Mouse (Mus musculus) lung, postnatal 0 days (tissue): ENCODE results near the gene Mmd. TPM values are rescaled to one million over a fixed set of nuclear protein-coding genes. Genes with fewer than 3 reads are reported as not detected.
A peak's percentile ranks its signal among the peaks of the same experiment; 100 is the strongest.

Experiments used
- ATAC-seq: fragments of 200-750 bp; cut with Nextera tagmentation; 2 replicates; pipeline ENCODE4 v1.8.0; 2017; ENCODE audit warnings: moderate library complexity
- DNase-seq: peaks from one replicate; pipeline ENCODE4 v3.0.0-alpha.2; 2016; ENCODE audit warnings: low spot score
- H3K27ac ChIP-seq: fragments of 300-500 bp; sonication (generic); 2 replicates; pipeline ENCODE4 v1.5.1; 2014; ENCODE audit warnings: antibody characterized with exemption, mild to moderate bottlenecking, low read length, mixed read lengths
- H3K27me3 ChIP-seq: fragments of 300-500 bp; sonication (generic); replicated peaks from 2 replicates; pipeline ENCODE4 v1.6.1; 2014; ENCODE audit warnings: low read length, mixed read lengths; ENCODE audit not compliant: insufficient read depth
- H3K36me3 ChIP-seq: fragments of 300-500 bp; sonication (generic); 2 replicates; pipeline ENCODE4 v1.6.1; 2014; ENCODE audit warnings: low read length, mixed read lengths; ENCODE audit not compliant: insufficient read depth
- H3K4me1 ChIP-seq: fragments of 300-500 bp; sonication (generic); 2 replicates; pipeline ENCODE4 v1.6.1; 2014; ENCODE audit warnings: antibody characterized with exemption, low read depth, low read length, mixed read lengths; ENCODE audit not compliant: insufficient read depth
- H3K4me2 ChIP-seq: fragments of 300-500 bp; sonication (generic); replicated peaks from 2 replicates; pipeline ENCODE4 v1.6.1; 2014; ENCODE audit warnings: low read depth, mild to moderate bottlenecking, low read length, moderate library complexity, mixed read lengths
- H3K4me3 ChIP-seq: fragments of 300-500 bp; sonication (generic); 2 replicates; pipeline ENCODE4 v1.5.1; 2014; ENCODE audit warnings: low read depth, low read length
- H3K9ac ChIP-seq: fragments of 300-500 bp; sonication (generic); replicated peaks from 2 replicates; pipeline ENCODE4 v1.6.1; 2014; ENCODE audit warnings: low read depth, mild to moderate bottlenecking
- H3K9me3 ChIP-seq: fragments of 300-500 bp; sonication (generic); 2 replicates; pipeline ENCODE4 v1.6.1; 2016; ENCODE audit warnings: low read length, mixed read lengths
- CTCF ChIP-seq: IDR thresholded peaks from 2 replicates; pipeline ENCODE4 v1.5.1; 2016; ENCODE audit warnings: antibody characterized with exemption, mild to moderate bottlenecking
- EP300 ChIP-seq: IDR thresholded peaks from 2 replicates; pipeline ENCODE4 v1.6.1; 2016; ENCODE audit warnings: antibody characterized with exemption, mild to moderate bottlenecking, control low read depth
- WGBS: fragments of 180-500 bp; shearing (Covaris S2); extraction: QIAGEN DNeasy Blood & Tissue Kit; methylation state at CpG from one replicate; pipeline ENCODE4 v1.1.7; 2014; 5-methylcytosine and 5-hydroxymethylcytosine counted together
- polyA plus RNA-seq: library from polyadenylated mRNA; unstranded; fragments of >200 nt; fragmentation: Nextera tagmentation; extraction: Ambion mirVana; gene quantifications from 2 replicates; pipeline ENCODE4 v1.2.1, GENCODE M21; 2015

Gene Mmd
- polyA plus RNA-seq, 1 experiment from 2014 or later, result 32.5 TPM

DNA sequence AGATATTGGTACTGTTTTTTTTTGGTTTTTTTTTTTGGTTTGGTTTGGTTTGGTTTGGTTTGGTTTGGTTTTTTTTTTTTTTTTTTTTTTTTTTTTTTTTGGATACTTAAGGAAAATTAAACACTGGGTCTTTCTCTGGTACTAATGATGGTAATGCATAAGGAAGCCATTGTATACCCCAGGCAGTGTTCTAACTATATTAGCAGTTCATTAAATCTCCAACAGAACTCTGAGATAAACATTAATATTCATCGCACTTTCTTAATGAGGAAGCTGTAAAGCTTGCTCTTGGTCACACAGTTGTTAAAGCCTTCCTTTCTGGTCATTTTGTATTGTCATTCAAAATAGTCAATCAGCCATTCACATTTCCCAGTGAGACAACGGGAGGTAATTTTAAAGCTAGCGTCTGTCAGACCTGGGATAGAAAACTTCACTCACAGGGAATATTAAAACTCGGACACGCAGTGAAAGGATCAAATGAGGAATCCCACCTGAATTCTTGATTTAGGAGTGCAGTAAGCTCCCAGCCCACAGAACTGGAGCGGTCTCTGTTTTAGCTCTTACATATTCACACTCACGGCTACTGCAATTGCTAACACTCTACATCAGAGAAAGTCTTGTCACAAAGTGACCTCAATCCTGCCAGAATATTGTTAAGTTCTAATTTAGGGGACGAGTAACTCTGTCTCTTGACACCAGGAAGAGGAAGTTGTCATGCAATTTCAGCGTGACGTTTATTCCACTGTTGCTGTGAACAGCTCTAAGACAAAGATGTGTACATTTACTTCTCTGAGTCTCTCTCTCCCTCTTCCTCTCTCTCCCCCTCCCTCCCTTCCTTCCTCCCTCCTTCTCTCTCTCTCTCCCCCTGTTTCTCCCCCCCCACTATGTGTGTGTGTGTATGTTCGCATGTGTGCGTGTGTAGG is 22.0 kb upstream of the Mmd start:
- ATAC-seq, result no peak
- H3K9me3 ChIP-seq, result no peaks in the 10 kb centered on the region
- 64% methylated on average over 12 of the region's 12 CpGs for WGBS

GRCm38 (mm10) chr11:90228251-90228949 is 20.9 kb upstream of the Mmd start:
- 83% methylated on average over 9 of the region's 9 CpGs for WGBS
- H3K27ac ChIP-seq, result no peak overlapping the region
- ATAC-seq (no peak), DNase-seq (no peak)
- TF ChIP-seq CTCF, result no peak
- TF ChIP-seq EP300, result no peak
- H3K9me3 ChIP-seq, result no peaks in the 10 kb centered on the region
- H3K4me1 ChIP-seq, result no peaks in the 10 kb centered on the region; the same call in none of the 2 replicates
- H3K4me3 ChIP-seq, result no peak overlapping the region
- H3K4me2 ChIP-seq, result no peak overlapping the region
- no peaks in the 10 kb centered on the region for H3K36me3 ChIP-seq
- H3K9ac ChIP-seq, result no peak overlapping the region
- H3K27me3 ChIP-seq, result no peaks in the 10 kb centered on the region

More for the DNA sequence above, 22.0 kb upstream of the Mmd start:
- H3K36me3 ChIP-seq, result no peaks in the 10 kb centered on the region
- H3K9ac ChIP-seq, result no peak overlapping the region
- no peak for TF ChIP-seq EP300
- TF ChIP-seq CTCF, result no peak
- H3K4me1 ChIP-seq, result no peaks in the 10 kb centered on the region; the same call in none of the 2 replicates
- no peaks in the 10 kb centered on the region for H3K27me3 ChIP-seq
- no peak overlapping the region for H3K27ac ChIP-seq
- no peak overlapping the region for H3K4me2 ChIP-seq
- no peak for DNase-seq
- H3K4me3 ChIP-seq, result no peak overlapping the region

DNA sequence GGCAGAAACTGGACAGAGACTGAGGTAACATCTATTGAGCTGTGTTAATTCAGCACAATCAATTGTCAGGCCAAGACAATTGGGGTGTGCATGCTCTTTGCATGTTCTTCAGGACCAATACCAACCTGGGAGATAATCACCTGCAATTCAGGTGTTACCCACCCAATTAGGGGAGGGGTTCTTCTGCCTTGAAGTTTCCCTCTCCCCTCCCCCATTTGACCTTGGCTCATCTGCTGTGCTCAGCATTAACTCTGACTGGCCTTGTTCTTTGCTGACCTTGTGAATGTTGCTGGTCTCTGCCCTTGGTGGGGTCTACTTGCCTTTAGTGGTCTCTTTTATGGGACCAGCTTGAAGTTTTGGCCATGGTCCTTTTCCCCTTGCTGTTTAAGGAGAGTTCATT is 19.5 kb upstream of the Mmd start:
- H3K27me3 ChIP-seq, result no peaks in the 10 kb centered on the region
- no peak overlapping the region for H3K27ac ChIP-seq
- TF ChIP-seq EP300 (no peak), CTCF (no peak)
- H3K36me3 ChIP-seq, result no peaks in the 10 kb centered on the region
- ATAC-seq (no peak), DNase-seq (no peak)
- no peaks in the 10 kb centered on the region for H3K9me3 ChIP-seq
- H3K4me2 ChIP-seq, result no peak overlapping the region
- no peak overlapping the region for H3K9ac ChIP-seq
- H3K4me1 ChIP-seq, result no peaks in the 10 kb centered on the region; the same call in none of the 2 replicates
- H3K4me3 ChIP-seq, result no peak overlapping the region

DNA sequence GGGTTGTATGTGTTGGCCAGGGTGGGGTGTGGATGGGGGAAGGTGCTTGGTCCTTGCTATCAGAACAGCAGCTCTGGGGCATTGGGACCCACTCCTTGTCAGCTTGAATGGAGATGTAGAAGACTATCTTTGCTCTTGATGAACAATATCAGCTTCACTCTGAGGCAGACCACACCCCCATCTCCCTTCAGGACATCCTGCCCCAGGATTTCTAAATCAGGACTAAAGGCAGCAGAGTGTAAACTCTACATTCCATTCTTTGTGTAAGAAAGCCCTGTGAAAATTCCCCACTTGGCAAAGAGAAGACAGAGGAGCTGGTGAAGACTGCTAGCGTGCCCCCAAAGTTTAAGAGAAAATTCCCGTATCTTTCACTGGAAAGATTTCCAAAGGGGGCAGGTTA is 18.6 kb upstream of the Mmd start:
- no peak overlapping the region for H3K9ac ChIP-seq
- 28% methylated on average over 2 of the region's 2 CpGs for WGBS
- peak; percentile 68 for ATAC-seq
- no peaks in the 10 kb centered on the region for H3K9me3 ChIP-seq
- no peaks in the 10 kb centered on the region for H3K36me3 ChIP-seq
- no peaks in the 10 kb centered on the region; the same call in none of the 2 replicates for H3K4me1 ChIP-seq
- H3K27ac ChIP-seq, result no peak overlapping the region
- H3K27me3 ChIP-seq, result no peaks in the 10 kb centered on the region
- TF ChIP-seq EP300 (0 out of 2 replicates have a peak, but pooled peaks have one; percentile 31), CTCF (no peak)
- DNase-seq, result peak; percentile 61
- H3K4me3 ChIP-seq, result no peak overlapping the region
- H3K4me2 ChIP-seq, result no peak overlapping the region

DNA sequence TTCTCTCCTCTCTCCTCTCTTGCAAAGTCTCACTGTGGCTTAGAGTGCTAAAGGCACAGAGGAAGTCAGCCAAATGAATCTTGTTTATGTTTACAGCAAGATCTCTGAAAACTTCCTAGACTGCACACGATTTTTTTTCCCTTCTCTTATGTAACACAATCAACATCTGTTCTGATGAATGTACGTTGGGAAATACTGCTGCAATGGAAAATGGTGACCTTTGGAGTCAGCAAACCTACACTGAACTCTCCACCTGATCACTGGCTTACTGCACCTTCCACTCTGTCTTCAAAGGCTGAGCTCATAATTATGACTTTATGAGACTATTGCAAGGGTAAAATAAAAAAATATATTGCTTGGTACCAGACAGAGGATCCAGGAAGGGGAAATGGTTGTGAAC is 17.6 kb upstream of the Mmd start:
- no peak overlapping the region for H3K4me3 ChIP-seq
- H3K4me1 ChIP-seq, result no peaks in the 10 kb centered on the region; the same call in none of the 2 replicates
- no peaks in the 10 kb centered on the region for H3K27me3 ChIP-seq
- H3K4me2 ChIP-seq, result no peak overlapping the region
- ATAC-seq, result no peak
- peak; percentile 56 for DNase-seq
- no peak overlapping the region for H3K9ac ChIP-seq
- H3K36me3 ChIP-seq, result no peaks in the 10 kb centered on the region
- no peaks in the 10 kb centered on the region for H3K9me3 ChIP-seq
- WGBS, result 25% methylated on average over 2 of the region's 2 CpGs
- no peak for TF ChIP-seq CTCF
- no peak for TF ChIP-seq EP300
- H3K27ac ChIP-seq, result no peak overlapping the region; the same call in 1 of the 2 replicates

DNA sequence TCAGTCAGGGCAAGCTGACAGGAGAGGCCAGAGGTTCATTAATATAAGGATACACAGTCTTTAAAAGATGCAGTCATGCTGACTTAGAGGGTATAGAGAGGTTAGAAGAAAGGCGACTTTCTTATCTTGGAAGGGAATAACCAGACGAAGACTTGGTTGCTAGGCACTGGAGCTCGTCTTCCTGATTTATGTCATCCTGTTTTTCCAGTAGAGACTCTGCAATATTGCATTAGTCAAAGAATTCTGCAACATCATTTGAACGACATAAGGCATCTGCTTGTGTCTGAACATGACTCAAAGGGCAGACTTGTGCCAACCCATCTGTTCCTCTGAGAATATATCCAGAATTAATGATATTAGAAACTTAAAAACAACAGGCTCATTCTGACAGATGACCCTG is 16.6 kb upstream of the Mmd start:
- no peaks in the 10 kb centered on the region for H3K36me3 ChIP-seq
- H3K9me3 ChIP-seq, result no peaks in the 10 kb centered on the region
- no peak overlapping the region for H3K27ac ChIP-seq
- H3K4me3 ChIP-seq, result no peak overlapping the region
- H3K9ac ChIP-seq, result no peak overlapping the region
- H3K4me2 ChIP-seq, result no peak overlapping the region
- H3K4me1 ChIP-seq, result no peaks in the 10 kb centered on the region; the same call in none of the 2 replicates
- no peaks in the 10 kb centered on the region for H3K27me3 ChIP-seq
- TF ChIP-seq CTCF (no peak), EP300 (0 out of 2 replicates have a peak, but pooled peaks have one; percentile 32)
- peak; percentile 69 for DNase-seq
- 16% methylated on average over 4 of the region's 4 CpGs for WGBS
- ATAC-seq, result peak; percentile 67
